Mouse (Mus musculus) activated CD4-positive, CD25-positive, alpha-beta regulatory T cell (primary cell): ENCODE data around the gene Zdbf2. TPM values are rescaled to one million over a fixed set of nuclear protein-coding genes. Genes with fewer than 3 reads are reported as not detected.

Experiments
- polyA plus RNA-seq, 2 experiments: library from polyadenylated mRNA; unstranded; fragments of 100-300 nt; shearing (Covaris generic); gene quantifications; one replicate each; pipeline ENCODE4 v1.2.1; 2017

Zdbf2 gene
- polyA plus RNA-seq: under 1 TPM in 1 of 2 experiments, not detected in 1; 0.05 TPM

GRCm38 (mm10) chr1:63272741-63273338, at the start of gene Zdbf2:
TSS of gene Zdbf2 (plus strand) at chr1:63273265.

Other genes with a start within 250 kb of the Zdbf2 start
- 10 to 100 TPM; 15.7 to 21.4 TPM for gene Ino80d, start 158.6 kb upstream of the Zdbf2 start, polyA plus RNA-seq
- gene Eef1b2, start 96.4 kb upstream of the Zdbf2 start, polyA plus RNA-seq: 100 to 1,000 TPM; 348 to 643 TPM
- 100 to 1,000 TPM; 110 to 118 TPM for gene Ndufs1, start 96.4 kb upstream of the Zdbf2 start, polyA plus RNA-seq
- not detected for gene Gpr1, start 58.7 kb upstream of the Zdbf2 start, polyA plus RNA-seq
- gene Adam23, start 172.6 kb downstream of the Zdbf2 start, polyA plus RNA-seq: under 1 TPM; 0.11 to 0.31 TPM